Mouse (Mus musculus): ENCODE measurements at regions not wholly inside any gene's neighbourhood (a gene's known extent, or its start where the extent isn't known, plus 50 kb on each side); places are given as distances from the start of the nearest gene placed in this dataset.
"Not testable (repeated sequence)": the region's sequence is repeated elsewhere in the genome, so short reads cannot be mapped to it uniquely, and the experiment has no call there.

GRCm38 (mm10) chr4:79471013-79471412 is 1259.3 kb upstream of the Ptprd start:
- DNase-seq (ENCODE audit: low read depth, low spot score): not testable (repeated sequence)

GRCm38 (mm10) chr4:79463546-79463945 is 1251.8 kb upstream of the Ptprd start:
- DNase-seq (ENCODE audit: low read depth, low spot score): peak; percentile 68
